Mouse (Mus musculus): ENCODE results near the gene Dnajc25.

Dnajc25 gene

GRCm38 (mm10) chr4:59003806-59004200 is 8.9 kb downstream of the Dnajc25 start:
- DNase-seq (ENCODE audit: low read depth, low spot score): no peak

- peak; percentile 37 for DNase-seq (ENCODE audit: low read depth, low spot score)
These were observed 11.3 kb downstream of the Dnajc25 start for GRCm38 (mm10) chr4:59006211-59006610.

- DNase-seq (ENCODE audit: low read depth, low spot score): no peak
These were observed 12.2 kb downstream of the Dnajc25 start for GRCm38 (mm10) chr4:59007016-59007415.

- DNase-seq (ENCODE audit: low read depth, low spot score): no peak
These were observed 13.1 kb downstream of the Dnajc25 start for GRCm38 (mm10) chr4:59007974-59008373.

GRCm38 (mm10) chr4:59009186-59009585 is 14.3 kb downstream of the Dnajc25 start:
- DNase-seq (ENCODE audit: low read depth, low spot score): no peak

GRCm38 (mm10) chr4:59009696-59010095 is 14.8 kb downstream of the Dnajc25 start:
- DNase-seq (ENCODE audit: low read depth, low spot score): no peak

- DNase-seq (ENCODE audit: low read depth, low spot score): no peak
These were observed 16.6 kb downstream of the Dnajc25 start for GRCm38 (mm10) chr4:59011446-59011845.

- no peak for DNase-seq (ENCODE audit: low read depth, low spot score)
These were observed 20.3 kb downstream of the Dnajc25 start for GRCm38 (mm10) chr4:59015181-59015580.

- DNase-seq (ENCODE audit: low read depth, low spot score): no peak
These were observed 22.1 kb downstream of the Dnajc25 start for GRCm38 (mm10) chr4:59016922-59017321.

- DNase-seq (ENCODE audit: low read depth, low spot score): no peak
These were observed 39.6 kb downstream of the Dnajc25 start for GRCm38 (mm10) chr4:59034325-59034917.

- peak; percentile 54 for DNase-seq (ENCODE audit: low read depth, low spot score)
These were observed 40.3 kb downstream of the Dnajc25 start, which contains the start of gene Gng10 for GRCm38 (mm10) chr4:59034918-59035785. TSS of gene Gng10 (plus strand) at chr4:59035088.

- no peak for DNase-seq (ENCODE audit: low read depth, low spot score)
These were observed 41.0 kb downstream of the Dnajc25 start for GRCm38 (mm10) chr4:59035786-59036350.

GRCm38 (mm10) chr4:59036490-59037127 is 41.7 kb downstream of the Dnajc25 start:
- peak; percentile 82 for DNase-seq (ENCODE audit: low read depth, low spot score)

GRCm38 (mm10) chr4:59037525-59037924 is 42.7 kb downstream of the Dnajc25 start:
- DNase-seq (ENCODE audit: low read depth, low spot score): no peak

- no peak for DNase-seq (ENCODE audit: low read depth, low spot score)
These were observed 45.8 kb downstream of the Dnajc25 start for GRCm38 (mm10) chr4:59040397-59041287.

GRCm38 (mm10) chr4:59043074-59043473 is 48.2 kb downstream of the Dnajc25 start:
- no peak for DNase-seq (ENCODE audit: low read depth, low spot score)

- no peak for DNase-seq (ENCODE audit: low read depth, low spot score)
These were observed 49.0 kb downstream of the Dnajc25 start for GRCm38 (mm10) chr4:59043891-59044290.

GRCm38 (mm10) chr4:59047222-59047621 is 52.4 kb downstream of the Dnajc25 start:
- DNase-seq (ENCODE audit: low read depth, low spot score): no peak

GRCm38 (mm10) chr4:59051081-59051480 is 56.2 kb downstream of the Dnajc25 start:
- no peak for DNase-seq (ENCODE audit: low read depth, low spot score)

GRCm38 (mm10) chr4:59057929-59058328 is 63.1 kb downstream of the Dnajc25 start:
- DNase-seq (ENCODE audit: low read depth, low spot score): no peak

GRCm38 (mm10) chr4:59062526-59062925 is 67.7 kb downstream of the Dnajc25 start:
- DNase-seq (ENCODE audit: low read depth, low spot score): no peak

Data from mesoderm, embryonic 11.5 days (tissue).